Mouse (Mus musculus) kidney, adult 2 months (tissue): ENCODE measurements around the gene Eef1akmt3.

ENCODE experiments used
- CTCF ChIP-seq: fragments of 200-500 bp; conservative IDR thresholded peaks from 2 replicates; pipeline ENCODE4 v1.5.1; 2011; ENCODE audit warnings: low read depth, mild to moderate bottlenecking, control low read depth, low read length, moderate library complexity, mixed read lengths; ENCODE audit not compliant: insufficient read depth, insufficient read length
- POLR2A ChIP-seq: fragments of 200-500 bp; IDR thresholded peaks from one replicate; pipeline ENCODE4 v1.6.1; 2011; ENCODE audit warnings: low read depth, low read length, control low read depth

- no peak for TF ChIP-seq POLR2A
- no peak for TF ChIP-seq CTCF
Observed at GRCm38 (mm10) chr10:127017071-127017470, 24.2 kb downstream of the Eef1akmt3 start.
